Mouse (Mus musculus) limb, embryonic 12.5 days (tissue): ENCODE data around the gene Mpv17. TPM values are rescaled to one million over a fixed set of nuclear protein-coding genes. Genes with fewer than 3 reads are reported as not detected.

ENCODE experiments used
- ATAC-seq: fragments of 200-750 bp; cut with Nextera tagmentation; 2 replicates; pipeline ENCODE4 v1.8.0; 2017; ENCODE audit warnings: low read depth, moderate TSS enrichment; ENCODE audit not compliant: insufficient number of reproducible peaks, insufficient read depth, low FRiP score, low TSS enrichment
- H3K27ac ChIP-seq: fragments of 300-500 bp; sonication (generic); 2 replicates; pipeline ENCODE4 v1.5.1; 2016; ENCODE audit warnings: mild to moderate bottlenecking, moderate library complexity
- H3K27me3 ChIP-seq: fragments of 300-500 bp; sonication (generic); 2 replicates; pipeline ENCODE4 v1.6.1; 2016; ENCODE audit warnings: mild to moderate bottlenecking, moderate library complexity
- H3K36me3 ChIP-seq: fragments of 300-500 bp; sonication (generic); 2 replicates; pipeline ENCODE4 v1.6.1; 2016; ENCODE audit warnings: mild to moderate bottlenecking, moderate library complexity
- H3K4me1 ChIP-seq: fragments of 300-500 bp; sonication (generic); replicated peaks from 2 replicates; pipeline ENCODE4 v1.6.1; 2016
- H3K4me2 ChIP-seq: fragments of 300-500 bp; sonication (generic); 2 replicates; pipeline ENCODE4 v1.6.1; 2016; ENCODE audit warnings: mild to moderate bottlenecking, moderate library complexity
- H3K4me3 ChIP-seq: fragments of 300-500 bp; sonication (generic); replicated peaks from 2 replicates; pipeline ENCODE4 v1.5.1; 2016; ENCODE audit warnings: mild to moderate bottlenecking
- H3K9ac ChIP-seq: fragments of 300-500 bp; sonication (generic); replicated peaks from 2 replicates; pipeline ENCODE4 v1.6.1; 2016; ENCODE audit warnings: mild to moderate bottlenecking, moderate library complexity
- H3K9me3 ChIP-seq: fragments of 300-500 bp; sonication (generic); 2 replicates; pipeline ENCODE4 v1.6.1; 2016; ENCODE audit warnings: mild to moderate bottlenecking, moderate library complexity
- WGBS: fragments of 180-500 bp; shearing (Covaris S2); methylation state at CpG from one replicate; pipeline ENCODE4 v1.1.7; 2016; 5-methylcytosine and 5-hydroxymethylcytosine counted together
- polyA plus RNA-seq: library from polyadenylated mRNA; unstranded; fragments of >200 nt; fragmentation: Nextera tagmentation; extraction: Ambion mirVana; gene quantifications from 2 replicates; pipeline ENCODE4 v1.2.1, GENCODE M21; 2016

The Mpv17 gene
- polyA plus RNA-seq, 1 experiment from 2014 or later = 59.4 TPM

DNA sequence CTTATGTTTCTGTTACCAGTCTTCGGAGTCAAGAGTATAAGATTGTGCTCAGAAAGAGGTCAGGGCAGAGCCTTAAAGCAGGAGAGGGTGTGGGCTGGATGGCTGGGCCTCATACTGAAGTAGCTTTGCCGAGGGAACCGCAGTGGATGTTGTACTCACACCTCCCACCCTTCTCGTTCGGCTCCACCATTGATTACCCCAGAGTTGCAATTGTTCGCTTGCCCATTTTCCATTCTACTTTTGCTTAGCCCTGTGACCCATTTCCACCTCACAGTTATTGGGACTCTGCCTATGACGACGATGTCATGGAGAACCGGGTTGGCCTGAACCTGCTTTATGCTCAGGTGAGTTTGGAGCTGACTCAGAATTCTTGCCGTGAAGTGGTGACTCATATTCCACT lies 42.2 kb upstream of the Mpv17 start:
- WGBS = 92% methylated on average over 10 of the region's 10 CpGs
- Histone ChIP-seq H3K27me3 (no peaks in the 10 kb centered on the region), H3K4me3 (no peak overlapping the region), H3K27ac (no peak overlapping the region), H3K36me3 (peaks cover 68% of the 10 kb centered on the region), H3K4me1 (peaks cover 29% of the 10 kb centered on the region), H3K4me2 (no peak overlapping the region), H3K9ac (no peak overlapping the region), H3K9me3 (peaks cover 5% of the 10 kb centered on the region)
- no peak for ATAC-seq

DNA sequence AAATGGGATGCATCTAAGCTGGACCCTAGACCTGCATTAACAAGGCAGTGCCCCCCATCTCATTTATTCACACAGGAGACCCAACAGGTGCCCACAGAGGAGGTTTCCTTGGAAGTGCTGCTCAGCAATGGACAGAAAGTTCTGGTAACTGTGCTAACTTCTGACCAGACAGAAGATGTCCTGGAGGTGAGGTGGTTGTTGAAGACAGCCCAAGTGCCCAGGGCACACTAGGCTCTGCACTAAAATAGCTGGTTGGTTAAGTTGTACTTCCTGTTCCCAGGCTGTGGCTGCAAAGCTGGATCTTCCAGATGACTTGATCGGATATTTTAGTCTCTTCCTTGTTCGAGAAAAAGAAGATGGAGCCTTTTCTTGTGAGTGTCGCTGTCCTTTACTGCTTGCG lies 41.6 kb upstream of the Mpv17 start:
- H3K27me3 ChIP-seq = no peaks in the 10 kb centered on the region
- no peak overlapping the region for H3K9ac ChIP-seq
- 93% methylated on average over 4 of the region's 4 CpGs for WGBS
- ATAC-seq = no peak
- H3K4me2 ChIP-seq = no peak overlapping the region
- H3K36me3 ChIP-seq = peaks cover 71% of the 10 kb centered on the region
- peaks cover 24% of the 10 kb centered on the region for H3K4me1 ChIP-seq
- no peak overlapping the region for H3K4me3 ChIP-seq
- H3K27ac ChIP-seq = no peak overlapping the region
- H3K9me3 ChIP-seq = peaks cover 5% of the 10 kb centered on the region

DNA sequence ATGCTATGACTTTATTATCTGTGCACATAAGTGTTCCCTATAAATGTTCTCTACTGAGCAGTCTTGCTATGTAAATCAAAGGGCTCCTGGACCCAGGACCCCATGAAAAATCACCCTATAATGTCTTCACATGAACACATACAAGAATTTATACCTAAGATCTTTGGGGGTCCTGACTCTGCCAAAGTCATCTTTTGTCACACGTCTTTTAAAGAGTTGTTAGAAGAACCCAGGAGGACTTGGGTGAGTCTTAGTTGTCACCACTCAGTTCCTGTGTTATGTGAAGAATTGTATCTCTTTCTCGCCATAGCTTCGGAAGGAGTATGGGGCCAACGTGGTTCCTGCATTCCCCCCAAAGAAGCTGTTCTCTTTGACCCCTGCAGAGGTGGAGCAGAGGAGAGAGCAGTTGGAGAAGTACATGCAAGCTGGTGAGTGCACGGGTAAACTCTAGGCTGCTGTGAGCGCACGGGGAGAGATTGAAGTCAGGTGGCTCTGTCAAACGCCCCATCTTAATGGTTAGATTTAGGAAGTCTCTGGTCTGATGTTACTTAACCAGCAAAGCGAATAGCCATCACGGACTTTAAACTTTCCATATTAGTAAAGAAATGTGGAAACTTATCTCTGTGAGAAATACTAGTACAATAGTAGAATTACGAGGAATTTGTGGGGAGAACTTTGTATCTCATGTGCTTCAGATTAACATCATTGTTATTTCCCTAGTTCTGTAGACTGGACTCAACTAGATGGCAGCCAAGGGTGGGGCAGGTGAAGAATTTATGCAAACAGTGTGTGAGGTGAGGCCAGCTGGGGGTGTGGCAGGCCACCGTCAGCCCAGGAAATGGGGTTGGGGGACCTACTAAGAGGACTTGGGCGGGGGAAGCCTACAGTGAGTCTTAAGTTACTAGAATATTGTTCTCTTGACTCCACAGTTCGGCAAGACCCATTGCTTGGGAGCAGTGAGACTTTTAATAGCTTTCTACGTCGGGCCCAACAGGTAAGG lies 40.7 kb upstream of the Mpv17 start:
- WGBS = 91% methylated on average over 16 of the region's 16 CpGs
- ATAC-seq = no peak
- peak overlapping the region; percentile 87 for H3K4me3 ChIP-seq
- H3K27ac ChIP-seq = no peak overlapping the region
- H3K9ac ChIP-seq = no peak overlapping the region
- H3K4me1 ChIP-seq = peaks cover 19% of the 10 kb centered on the region
- H3K27me3 ChIP-seq = no peaks in the 10 kb centered on the region
- H3K4me2 ChIP-seq = peak overlapping the region; percentile 88
- H3K9me3 ChIP-seq = no peaks in the 10 kb centered on the region
- peaks cover 71% of the 10 kb centered on the region for H3K36me3 ChIP-seq

DNA sequence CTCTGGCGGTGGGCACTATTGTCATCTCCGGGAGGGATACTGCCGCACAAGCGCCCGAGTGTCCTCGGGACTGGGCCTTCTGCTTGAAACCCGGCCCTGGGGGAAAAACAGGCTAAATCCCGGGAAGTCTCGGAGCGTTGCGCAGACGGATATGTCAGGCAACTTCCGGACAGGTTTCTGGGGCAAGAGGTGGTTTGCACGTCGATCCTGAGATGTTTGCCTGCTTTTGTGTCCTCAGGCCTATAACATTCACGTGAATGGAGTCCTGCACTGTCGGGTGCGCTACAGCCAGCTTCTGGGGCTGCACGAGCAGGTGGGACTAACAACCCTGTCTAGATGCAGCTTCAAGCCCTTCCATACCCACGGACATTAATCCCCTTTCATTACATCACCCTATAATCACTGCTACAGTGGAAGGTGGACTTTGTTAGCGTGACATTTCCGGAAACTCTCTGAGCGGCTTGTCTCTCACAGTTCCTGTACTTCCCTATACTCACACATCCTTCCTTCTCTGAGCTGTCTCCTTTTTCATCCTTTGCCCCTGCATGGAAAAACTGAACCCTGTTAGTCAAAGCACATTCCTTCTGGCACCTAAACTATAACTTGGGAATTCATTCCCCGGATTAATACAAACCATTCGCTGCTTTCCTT lies 39.7 kb upstream of the Mpv17 start:
- Histone ChIP-seq H3K4me2 (peak overlapping the region; percentile 88), H3K4me3 (peak overlapping the region; percentile 87), H3K36me3 (peaks cover 69% of the 10 kb centered on the region), H3K27ac (peak overlapping the region; percentile 86), H3K27me3 (no peaks in the 10 kb centered on the region), H3K9ac (peak overlapping the region; percentile 87), H3K9me3 (no peaks in the 10 kb centered on the region), H3K4me1 (peaks cover 19% of the 10 kb centered on the region)
- ATAC-seq = no peak
- WGBS = 12% methylated on average over 25 of the region's 25 CpGs

DNA sequence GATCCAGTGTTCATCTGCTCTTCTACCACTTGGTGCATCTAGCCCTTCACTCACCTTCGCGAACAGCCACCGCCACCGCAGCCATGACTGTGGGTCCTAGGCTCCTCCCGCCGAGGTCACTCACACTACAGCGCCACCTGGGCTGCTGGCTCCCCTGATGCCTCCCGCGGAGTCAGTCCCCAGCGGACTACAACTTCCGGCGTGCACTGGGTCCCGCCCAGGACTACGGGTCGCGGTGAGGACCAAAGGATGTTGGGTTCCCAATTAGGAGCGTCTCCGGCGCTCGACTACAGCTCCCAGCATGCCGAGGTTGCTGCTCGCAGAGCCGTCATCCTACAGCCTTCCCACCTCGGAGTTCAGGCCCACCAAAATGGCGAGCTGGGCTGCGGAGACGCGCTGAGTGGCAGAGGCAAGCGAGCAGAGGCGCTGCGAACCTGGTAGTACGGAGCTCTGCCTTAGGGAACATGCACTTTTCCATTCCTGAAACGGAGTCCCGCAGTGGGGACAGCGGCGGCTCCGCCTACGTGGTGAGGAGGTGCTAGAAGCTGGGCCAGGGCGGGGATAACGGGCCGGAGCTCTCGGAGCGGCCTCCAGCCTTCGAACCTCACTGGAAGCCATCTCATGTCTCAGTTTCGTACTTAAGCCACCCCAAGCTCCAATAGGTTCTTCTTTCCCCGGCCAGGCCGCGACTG lies 39.0 kb upstream of the Mpv17 start, which contains the start of the genes Snx17 and Eif2b4:
Gene Snx17 (plus strand): TSS at position 289 of the 692 bp plus-strand sequence.
Gene Eif2b4 (minus strand): TSS at position 492 of the 692 bp plus-strand sequence.
- peak within 1 kb of the TSS; percentile 87 for H3K4me3 ChIP-seq
- H3K4me2 ChIP-seq = peak within 1 kb of the TSS; percentile 88
- H3K27me3 ChIP-seq = no peaks in the 10 kb centered on the region
- WGBS = under 1% methylated on average over 48 of the region's 48 CpGs
- peaks cover 69% of the 10 kb centered on the region for H3K36me3 ChIP-seq
- peak; percentile 96 for ATAC-seq
- peak within 1 kb of the TSS; percentile 86 for H3K27ac ChIP-seq
- H3K9ac ChIP-seq = peak within 1 kb of the TSS; percentile 87
- no peaks in the 10 kb centered on the region for H3K9me3 ChIP-seq
- H3K4me1 ChIP-seq = peaks cover 19% of the 10 kb centered on the region

DNA sequence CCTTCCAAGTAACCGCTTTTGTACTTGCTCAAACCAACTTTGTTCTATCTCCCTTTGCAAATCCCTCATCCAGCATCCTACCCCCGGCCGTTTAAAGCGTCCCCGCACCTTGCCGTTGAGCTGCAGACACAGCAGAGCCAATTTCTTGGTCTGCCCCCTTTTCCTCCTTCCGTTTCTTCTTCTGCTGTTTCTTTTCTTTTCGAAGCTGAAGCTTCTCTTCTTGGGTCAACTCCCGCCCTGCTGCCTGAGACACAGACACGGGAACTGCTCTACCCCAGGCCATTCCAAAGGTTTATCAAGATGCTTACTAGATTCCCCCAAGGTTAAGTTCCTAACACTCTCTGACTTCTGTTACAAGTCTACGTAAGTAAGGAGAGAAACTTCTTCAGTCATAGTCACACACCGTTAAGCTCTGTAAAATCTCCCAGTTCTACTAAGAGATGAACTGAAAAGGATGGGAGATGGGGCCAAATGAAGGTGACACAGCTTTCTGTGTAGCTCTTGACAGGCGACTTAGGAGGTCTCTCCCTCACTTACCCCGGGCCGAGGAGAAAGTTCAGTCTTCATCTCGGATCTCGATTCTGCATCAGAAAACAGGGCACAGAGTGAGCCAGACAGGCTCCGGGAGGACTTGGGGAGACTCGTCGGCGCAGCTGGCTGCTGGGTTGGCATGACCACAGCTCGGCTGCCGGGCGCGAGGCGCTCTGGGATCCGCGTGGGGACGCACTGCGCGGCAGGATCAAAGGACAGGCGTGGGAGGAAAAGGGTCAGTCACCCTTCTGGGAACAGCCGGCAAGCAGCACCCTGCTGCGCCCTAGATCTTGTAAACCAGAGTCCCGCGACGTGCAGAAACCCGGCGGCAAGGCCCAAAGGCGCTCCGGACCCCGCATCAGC lies 38.2 kb upstream of the Mpv17 start:
- peak overlapping the region; percentile 88 for H3K4me2 ChIP-seq
- H3K4me3 ChIP-seq = peak overlapping the region; percentile 87
- H3K36me3 ChIP-seq = peaks cover 69% of the 10 kb centered on the region
- H3K9me3 ChIP-seq = no peaks in the 10 kb centered on the region
- 13% methylated on average over 42 of the region's 42 CpGs for WGBS
- no peaks in the 10 kb centered on the region for H3K27me3 ChIP-seq
- peak overlapping the region; percentile 80 for H3K27ac ChIP-seq
- ATAC-seq = peak; percentile 46
- peak overlapping the region; percentile 87 for H3K9ac ChIP-seq
- H3K4me1 ChIP-seq = peaks cover 19% of the 10 kb centered on the region

DNA sequence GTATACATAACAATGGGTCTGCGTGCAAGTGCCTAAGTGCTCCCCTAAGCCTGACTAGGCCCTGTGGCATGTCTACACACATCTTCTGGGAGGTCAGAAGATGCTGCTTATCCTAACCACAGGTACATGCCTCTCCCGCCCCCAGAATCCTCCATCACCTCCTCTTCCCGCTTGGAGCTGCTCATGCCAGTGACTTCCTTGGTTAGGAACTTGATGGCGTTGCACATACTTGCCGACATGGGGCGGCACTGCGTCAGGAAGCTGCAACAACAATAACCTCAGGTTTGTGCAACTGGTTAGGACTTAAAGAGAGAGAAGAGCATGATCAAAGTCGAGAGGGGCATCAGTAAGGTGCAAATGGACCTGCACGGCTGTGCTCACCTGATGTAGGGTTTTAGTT lies 36.1 kb upstream of the Mpv17 start:
- H3K27ac ChIP-seq = no peak overlapping the region
- 90% methylated on average over 9 of the region's 9 CpGs for WGBS
- H3K4me2 ChIP-seq = no peak overlapping the region
- H3K9ac ChIP-seq = no peak overlapping the region
- H3K4me1 ChIP-seq = peaks cover 19% of the 10 kb centered on the region
- no peaks in the 10 kb centered on the region for H3K27me3 ChIP-seq
- no peaks in the 10 kb centered on the region for H3K9me3 ChIP-seq
- no peak for ATAC-seq
- no peak overlapping the region for H3K4me3 ChIP-seq
- H3K36me3 ChIP-seq = peaks cover 56% of the 10 kb centered on the region

DNA sequence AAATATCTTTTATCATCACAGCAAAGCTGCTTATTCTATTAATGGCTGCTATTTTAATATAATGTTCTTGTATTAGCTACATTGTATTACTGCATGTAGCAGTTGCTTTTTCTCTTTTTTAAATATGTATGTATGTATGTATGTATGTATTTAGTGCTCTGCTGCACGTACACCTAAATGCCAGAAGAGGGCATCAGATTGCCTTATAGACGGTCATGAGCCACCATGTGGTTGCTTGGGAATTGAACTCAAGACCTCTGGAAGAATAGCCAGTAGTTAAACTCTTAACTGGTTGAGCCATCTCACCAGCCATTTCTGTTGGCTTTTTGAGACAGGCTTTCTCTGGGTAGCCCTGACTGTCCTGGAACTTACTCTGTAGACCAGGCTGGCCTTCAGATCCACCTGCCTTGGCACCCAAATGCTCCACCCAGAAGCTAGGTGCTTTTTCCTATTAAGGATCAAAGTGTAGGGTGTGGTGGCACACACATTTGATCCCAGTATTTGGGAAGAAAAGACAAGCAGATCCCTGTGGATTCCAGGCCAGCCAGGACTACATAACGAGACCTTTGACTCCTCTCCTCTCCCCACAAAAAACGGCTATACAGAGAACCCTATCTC lies 34.3 kb upstream of the Mpv17 start:
- ATAC-seq = no peak
- H3K9me3 ChIP-seq = no peaks in the 10 kb centered on the region
- H3K27me3 ChIP-seq = no peaks in the 10 kb centered on the region
- H3K9ac ChIP-seq = no peak overlapping the region
- H3K27ac ChIP-seq = no peak overlapping the region
- peaks cover 10% of the 10 kb centered on the region for H3K4me1 ChIP-seq
- H3K36me3 ChIP-seq = peaks cover 47% of the 10 kb centered on the region
- WGBS = 77% methylated on average over 4 of the region's 4 CpGs
- H3K4me2 ChIP-seq = no peak overlapping the region
- H3K4me3 ChIP-seq = no peak overlapping the region

DNA sequence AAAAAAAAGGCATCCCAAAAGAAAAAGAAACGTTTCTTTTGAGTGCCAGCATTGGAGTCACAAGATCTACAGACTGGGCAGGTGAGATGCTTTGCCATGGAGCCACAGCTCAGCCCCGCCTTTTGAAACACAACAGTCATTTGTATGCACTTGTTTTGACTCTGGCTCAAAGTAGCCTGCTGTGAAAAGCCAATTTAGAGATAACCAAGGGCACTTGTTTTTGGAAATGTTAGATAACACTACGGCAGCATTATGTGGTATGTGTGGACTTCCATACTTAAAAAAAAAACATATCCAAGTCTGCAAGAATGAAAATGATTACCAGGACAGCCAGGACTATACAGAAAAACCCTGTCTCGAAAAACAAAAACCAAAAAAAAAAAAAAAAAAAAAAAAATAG lies 29.6 kb upstream of the Mpv17 start:
- 57% methylated on average over 4 of the region's 4 CpGs for WGBS
- Histone ChIP-seq H3K36me3 (peaks cover 22% of the 10 kb centered on the region), H3K4me1 (peaks cover 4% of the 10 kb centered on the region; the same call in 1 of the 2 replicates), H3K4me3 (no peak overlapping the region), H3K4me2 (no peak overlapping the region), H3K27me3 (no peaks in the 10 kb centered on the region), H3K9me3 (no peaks in the 10 kb centered on the region), H3K27ac (no peak overlapping the region), H3K9ac (no peak overlapping the region)
- ATAC-seq = no peak

DNA sequence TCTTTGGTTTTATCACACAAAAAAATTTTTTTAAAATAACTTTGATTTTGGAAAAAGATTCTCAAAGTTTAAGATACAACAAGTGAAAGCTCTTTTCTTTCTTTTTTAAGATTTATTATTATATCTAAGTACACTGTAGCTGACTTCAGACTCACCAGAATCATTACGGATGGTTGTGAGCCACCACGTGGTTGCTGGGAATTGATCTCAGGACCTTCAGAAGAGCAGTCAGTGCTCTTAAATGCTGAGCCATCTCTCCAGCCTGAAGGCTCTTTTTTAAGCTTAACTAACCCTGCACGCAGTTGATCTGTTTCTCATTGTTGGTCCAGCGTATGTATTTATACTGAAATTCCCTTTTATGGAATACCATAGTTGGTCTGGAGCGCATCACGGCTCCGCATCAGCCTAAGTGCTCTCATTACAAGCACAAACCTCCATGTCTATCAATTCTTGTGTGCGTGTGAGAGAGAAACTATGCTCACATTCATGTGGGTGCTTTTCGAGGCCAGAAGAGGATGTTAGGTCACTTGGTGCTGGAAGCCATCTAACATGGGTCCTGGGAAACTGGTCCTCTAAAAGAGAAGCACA lies 27.2 kb upstream of the Mpv17 start:
- Histone ChIP-seq H3K27ac (no peak overlapping the region), H3K9ac (no peak overlapping the region), H3K4me1 (peaks cover 5% of the 10 kb centered on the region; the same call in 1 of the 2 replicates), H3K4me3 (no peak overlapping the region), H3K27me3 (no peaks in the 10 kb centered on the region), H3K4me2 (no peak overlapping the region), H3K36me3 (0 out of 2 replicates have a peak, but pooled peaks cover 3% of the 10 kb centered on the region), H3K9me3 (no peaks in the 10 kb centered on the region)
- ATAC-seq = no peak
- WGBS = 93% methylated on average over 9 of the region's 9 CpGs
